Mouse (Mus musculus): ENCODE results near the gene Gmnn. TPM values are rescaled to one million over a fixed set of nuclear protein-coding genes. Genes with fewer than 3 reads are reported as not detected.
"Not testable (repeated sequence)": the region's sequence is repeated elsewhere in the genome, so short reads cannot be mapped to it uniquely, and the experiment has no call there.

Gmnn gene
- polyA plus RNA-seq, 2 experiments: 43.0 to 83.6 TPM

DNA sequence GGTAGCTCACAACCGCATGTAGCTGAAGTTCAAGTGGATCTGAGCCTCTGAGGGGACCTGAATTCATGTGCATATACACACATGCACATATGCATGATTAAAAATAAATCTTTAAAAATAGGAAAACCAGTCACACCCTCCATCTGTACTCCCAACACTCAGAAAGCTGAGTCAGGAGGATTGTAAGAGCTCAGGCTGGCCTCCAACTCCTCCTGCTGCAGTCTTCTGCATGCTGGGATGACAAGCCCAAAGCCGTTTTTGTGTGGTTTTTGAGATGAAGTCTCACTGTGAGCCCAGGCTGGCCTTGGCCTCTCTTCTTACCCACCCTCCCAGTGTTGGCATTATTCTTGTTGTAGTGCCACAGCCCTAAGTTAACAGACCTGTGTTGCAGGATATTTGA is 16.3 kb upstream of the Gmnn start:
- TF ChIP-seq POLR2A (IDR thresholded peaks at IDR 0.05; ENCODE audit: borderline replicate concordance, extremely low read depth, insufficient read depth, insufficient read length): no peak
- H3K9ac ChIP-seq (ENCODE audit: low read depth, low read length, severe bottlenecking): no peak overlapping the region
- no peak overlapping the region for H3K4me3 ChIP-seq (replicated peaks; ENCODE audit: low read length)
- no peak overlapping the region for H3K27ac ChIP-seq (replicated peaks; ENCODE audit: low read depth, low read length)
- H3K4me1 ChIP-seq (ENCODE audit: control insufficient read depth, insufficient read depth, low read length): no peaks in the 10 kb centered on the region
- H3K36me3 ChIP-seq (ENCODE audit: control insufficient read depth, insufficient read depth, low read length): no peaks in the 10 kb centered on the region
- no peaks in the 10 kb centered on the region for H3K9me3 ChIP-seq (ENCODE audit: control insufficient read depth, low read length)
- no peak overlapping the region for H3K4me2 ChIP-seq (replicated peaks; ENCODE audit: low read depth, low read length, severe bottlenecking)
- no peak for DNase-seq (ENCODE audit: low spot score)
- no peak for ATAC-seq (ENCODE audit: low FRiP score, low read depth)
- WGBS: 74% methylated on average over 2 of the region's 2 CpGs
- H3K27me3 ChIP-seq (ENCODE audit: control insufficient read depth, insufficient read depth, low read length): no peaks in the 10 kb centered on the region

DNA sequence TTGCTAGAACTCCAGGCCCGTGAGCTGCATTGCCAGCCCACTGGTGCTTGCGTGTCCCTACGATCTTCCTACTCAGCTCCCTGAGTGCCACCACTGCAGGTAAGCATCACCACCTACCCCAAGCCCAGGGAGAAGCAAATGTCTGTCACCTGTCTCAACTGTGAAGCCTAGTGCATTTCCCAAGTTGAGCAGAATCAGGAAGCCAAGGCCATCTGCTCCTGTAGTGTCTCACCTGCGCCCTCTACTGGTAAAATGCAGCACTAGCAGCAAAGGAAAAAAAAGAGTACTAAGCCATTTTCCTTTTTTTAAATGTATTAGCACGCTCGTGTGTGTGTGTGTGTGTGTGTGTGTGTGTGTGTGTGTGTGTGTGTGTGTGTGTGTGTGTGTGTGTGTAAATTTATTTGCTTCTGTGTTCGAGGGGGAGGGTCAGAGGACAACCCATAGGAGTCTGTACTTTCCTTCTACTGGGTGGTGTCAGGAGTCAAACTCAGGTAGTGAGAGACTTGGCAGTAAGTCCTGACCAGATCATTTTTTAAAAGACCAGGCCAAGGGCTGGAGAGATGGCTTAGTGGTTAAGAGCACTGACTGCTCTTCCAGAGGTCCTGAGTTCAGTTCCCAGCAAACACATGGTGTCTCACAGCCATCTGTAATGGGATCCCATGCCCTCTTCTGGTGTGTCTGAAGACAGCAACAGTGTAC is 14.6 kb upstream of the Gmnn start:
- Histone ChIP-seq H3K27me3 (ENCODE audit: control insufficient read depth, insufficient read depth, low read length) (no peaks in the 10 kb centered on the region), H3K9ac (ENCODE audit: low read depth, low read length, severe bottlenecking) (no peak overlapping the region), H3K4me2 (replicated peaks; ENCODE audit: low read depth, low read length, severe bottlenecking) (no peak overlapping the region), H3K9me3 (ENCODE audit: control insufficient read depth, low read length) (no peaks in the 10 kb centered on the region), H3K4me3 (replicated peaks; ENCODE audit: low read length) (no peak overlapping the region), H3K4me1 (ENCODE audit: control insufficient read depth, insufficient read depth, low read length) (no peaks in the 10 kb centered on the region), H3K36me3 (ENCODE audit: control insufficient read depth, insufficient read depth, low read length) (no peaks in the 10 kb centered on the region), H3K27ac (replicated peaks; ENCODE audit: low read depth, low read length) (no peak overlapping the region)
- TF ChIP-seq POLR2A (IDR thresholded peaks at IDR 0.05; ENCODE audit: borderline replicate concordance, extremely low read depth, insufficient read depth, insufficient read length): no peak
- ATAC-seq (ENCODE audit: low FRiP score, low read depth) (no peak), DNase-seq (ENCODE audit: low spot score) (peak; percentile 56)
- WGBS: 49% methylated on average over 7 of the region's 7 CpGs

DNA sequence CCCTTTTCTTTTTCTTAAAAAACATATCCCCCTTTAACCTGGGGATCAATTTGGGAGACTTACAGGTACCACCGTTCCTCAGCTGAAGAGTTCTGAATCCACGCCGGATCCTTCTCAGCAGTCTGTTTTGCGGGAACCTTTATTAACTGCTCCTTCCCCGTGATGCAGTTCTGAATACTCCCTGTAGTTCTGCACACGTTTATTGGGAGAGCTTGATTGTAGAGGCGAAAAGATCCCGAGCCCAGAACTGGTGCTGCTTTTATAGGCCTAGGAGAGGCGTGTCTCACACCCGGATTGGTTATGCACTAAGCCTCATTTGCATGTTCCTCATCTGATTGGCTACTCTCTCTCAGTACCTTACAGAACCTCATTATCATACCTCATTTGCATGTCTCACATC is 9.8 kb upstream of the Gmnn start:
- WGBS: 92% methylated on average over 10 of the region's 10 CpGs
- ATAC-seq (ENCODE audit: low FRiP score, low read depth); H3K4me2 ChIP-seq (replicated peaks; ENCODE audit: low read depth, low read length, severe bottlenecking); H3K9me3 ChIP-seq (ENCODE audit: control insufficient read depth, low read length); H3K4me1 ChIP-seq (ENCODE audit: control insufficient read depth, insufficient read depth, low read length); DNase-seq (ENCODE audit: low spot score); H3K36me3 ChIP-seq (ENCODE audit: control insufficient read depth, insufficient read depth, low read length); H3K27me3 ChIP-seq (ENCODE audit: control insufficient read depth, insufficient read depth, low read length); H3K27ac ChIP-seq (replicated peaks; ENCODE audit: low read depth, low read length); H3K4me3 ChIP-seq (replicated peaks; ENCODE audit: low read length); H3K9ac ChIP-seq (ENCODE audit: low read depth, low read length, severe bottlenecking): not testable (repeated sequence)

DNA sequence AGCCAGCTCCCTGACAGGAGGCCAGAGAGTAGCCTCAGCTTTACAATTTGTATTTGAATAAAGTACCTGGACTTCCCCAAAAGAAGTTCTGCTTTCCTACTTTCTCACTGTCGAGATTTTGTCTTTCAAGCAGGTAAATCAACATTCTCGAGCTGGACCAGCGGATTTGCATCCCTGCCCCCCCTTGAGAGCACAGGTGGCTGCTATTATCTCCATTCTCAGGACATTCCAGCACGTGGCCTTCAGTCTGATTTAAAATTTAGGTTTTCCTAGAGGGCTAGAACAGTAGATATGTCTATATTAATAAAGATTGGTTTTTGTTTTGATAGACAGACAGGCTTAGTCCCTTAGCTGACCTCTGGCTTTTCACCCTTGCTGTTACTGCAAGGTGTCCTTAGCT is 6.1 kb upstream of the Gmnn start:
- not testable (repeated sequence) for H3K4me1 ChIP-seq (ENCODE audit: control insufficient read depth, insufficient read depth, low read length); DNase-seq (ENCODE audit: low spot score); H3K4me2 ChIP-seq (replicated peaks; ENCODE audit: low read depth, low read length, severe bottlenecking); H3K4me3 ChIP-seq (replicated peaks; ENCODE audit: low read length); H3K9me3 ChIP-seq (ENCODE audit: control insufficient read depth, low read length); H3K9ac ChIP-seq (ENCODE audit: low read depth, low read length, severe bottlenecking); H3K27ac ChIP-seq (replicated peaks; ENCODE audit: low read depth, low read length); H3K36me3 ChIP-seq (ENCODE audit: control insufficient read depth, insufficient read depth, low read length); H3K27me3 ChIP-seq (ENCODE audit: control insufficient read depth, insufficient read depth, low read length); ATAC-seq (ENCODE audit: low FRiP score, low read depth)
- 68% methylated on average over 4 of the region's 4 CpGs for WGBS

DNA sequence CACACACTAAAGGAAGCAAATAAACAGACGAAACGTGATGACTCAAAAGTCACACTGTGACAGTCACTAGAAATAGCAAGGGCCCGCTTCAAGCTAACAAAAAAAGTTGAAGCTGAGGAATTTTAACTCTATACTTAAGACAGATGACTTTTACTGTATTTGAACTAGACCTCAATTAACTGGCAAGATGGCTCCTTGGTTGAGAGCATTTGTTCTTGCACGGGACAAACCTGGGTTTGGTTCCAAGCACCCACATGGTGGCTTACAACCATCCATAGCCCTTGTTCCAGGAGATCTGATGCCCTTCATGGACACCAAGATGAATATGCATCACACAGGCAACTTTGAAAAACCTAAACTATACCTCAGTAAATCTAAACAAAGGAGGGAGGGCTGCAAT is 531 bp upstream of the Gmnn start:
- peaks cover 15% of the 10 kb centered on the region for H3K36me3 ChIP-seq (ENCODE audit: control insufficient read depth, insufficient read depth, low read length)
- no peak for TF ChIP-seq POLR2A (IDR thresholded peaks at IDR 0.05; ENCODE audit: borderline replicate concordance, extremely low read depth, insufficient read depth, insufficient read length)
- peaks cover 9% of the 10 kb centered on the region for H3K4me1 ChIP-seq (ENCODE audit: control insufficient read depth, insufficient read depth, low read length)
- 39% methylated on average over 4 of the region's 4 CpGs for WGBS
- ATAC-seq (ENCODE audit: low FRiP score, low read depth): no peak
- peak overlapping the region; percentile 99 for H3K4me3 ChIP-seq (replicated peaks; ENCODE audit: low read length)
- no peaks in the 10 kb centered on the region for H3K27me3 ChIP-seq (ENCODE audit: control insufficient read depth, insufficient read depth, low read length)
- DNase-seq (ENCODE audit: low spot score): no peak
- H3K27ac ChIP-seq (replicated peaks; ENCODE audit: low read depth, low read length): no peak overlapping the region
- peak overlapping the region; percentile 72 for H3K4me2 ChIP-seq (replicated peaks; ENCODE audit: low read depth, low read length, severe bottlenecking)
- H3K9ac ChIP-seq (ENCODE audit: low read depth, low read length, severe bottlenecking): peak overlapping the region; percentile 83; the same call in 1 of the 2 replicates
- no peaks in the 10 kb centered on the region for H3K9me3 ChIP-seq (ENCODE audit: control insufficient read depth, low read length)

DNA sequence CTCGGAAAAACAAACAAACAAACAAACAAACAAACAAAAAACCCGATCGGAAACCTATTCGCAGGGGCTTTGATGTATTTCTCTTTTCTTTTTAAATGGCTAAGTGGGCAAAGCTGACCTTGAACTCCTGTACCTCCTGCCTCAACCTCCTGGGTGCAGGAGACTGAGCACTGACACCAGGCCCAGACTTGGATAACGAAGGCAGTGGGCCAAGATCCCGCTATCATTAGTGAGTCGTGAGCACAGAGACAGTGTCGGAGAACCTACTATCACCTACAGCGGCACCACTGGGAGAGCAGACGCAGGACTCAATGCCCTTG is 680 bp downstream of the Gmnn start:
- DNase-seq (ENCODE audit: low spot score) (no peak), ATAC-seq (ENCODE audit: low FRiP score, low read depth) (peak; percentile 58)
- no peak for TF ChIP-seq POLR2A (IDR thresholded peaks at IDR 0.05; ENCODE audit: borderline replicate concordance, extremely low read depth, insufficient read depth, insufficient read length)
- Histone ChIP-seq H3K36me3 (ENCODE audit: control insufficient read depth, insufficient read depth, low read length) (peaks cover 18% of the 10 kb centered on the region), H3K27me3 (ENCODE audit: control insufficient read depth, insufficient read depth, low read length) (no peaks in the 10 kb centered on the region), H3K4me3 (replicated peaks; ENCODE audit: low read length) (peak overlapping the region; percentile 99), H3K9me3 (ENCODE audit: control insufficient read depth, low read length) (no peaks in the 10 kb centered on the region), H3K9ac (ENCODE audit: low read depth, low read length, severe bottlenecking) (peak overlapping the region; percentile 83), H3K4me2 (replicated peaks; ENCODE audit: low read depth, low read length, severe bottlenecking) (peak overlapping the region; percentile 72), H3K4me1 (ENCODE audit: control insufficient read depth, insufficient read depth, low read length) (peaks cover 9% of the 10 kb centered on the region), H3K27ac (replicated peaks; ENCODE audit: low read depth, low read length) (peak overlapping the region; percentile 92)
- 5% methylated on average over 10 of the region's 10 CpGs for WGBS
